Mouse (Mus musculus) frontal cortex, adult 2 months (tissue): ENCODE data around the gene Rbm20. TPM values are rescaled to one million over a fixed set of nuclear protein-coding genes. Genes with fewer than 3 reads are reported as not detected.

ENCODE experiments used
- DNase-seq, 2 experiments: peaks; one replicate each; pipeline ENCODE4 v3.0.0; 2022; ENCODE audit warnings: low spot score in 1 of 2; ENCODE audit errors: extremely low spot score in 1 of 2
- polyA plus RNA-seq: library from polyadenylated mRNA; depleted of rRNA; stranded (reverse); fragments of >200 nt; gene quantifications from 2 replicates; pipeline ENCODE4 v1.2.3, GENCODE M21; 2012

Rbm20 gene
- polyA plus RNA-seq, 1 experiment: 6.9 TPM

DNA sequence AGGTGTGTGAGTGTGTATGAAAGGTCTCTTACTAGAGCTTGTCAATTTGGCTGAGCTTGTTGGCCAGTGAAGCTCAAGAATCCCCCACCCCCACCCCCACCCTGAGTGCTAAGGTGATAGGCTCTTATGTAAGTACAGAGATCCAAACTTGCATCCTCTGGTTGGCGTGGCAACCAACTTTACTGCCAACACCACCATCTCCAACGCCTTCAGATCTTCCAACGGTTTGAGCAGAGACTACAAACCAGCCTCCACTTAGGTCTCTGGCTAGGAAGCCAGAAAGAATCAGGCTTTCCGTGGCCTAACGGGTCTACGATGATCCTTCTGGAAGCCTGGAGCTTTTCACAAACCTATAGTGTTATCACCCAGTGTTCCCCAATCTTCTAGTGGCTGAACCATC is 191.0 kb downstream of the Rbm20 start:
- peak; percentile 50 to 64 for DNase-seq

DNA sequence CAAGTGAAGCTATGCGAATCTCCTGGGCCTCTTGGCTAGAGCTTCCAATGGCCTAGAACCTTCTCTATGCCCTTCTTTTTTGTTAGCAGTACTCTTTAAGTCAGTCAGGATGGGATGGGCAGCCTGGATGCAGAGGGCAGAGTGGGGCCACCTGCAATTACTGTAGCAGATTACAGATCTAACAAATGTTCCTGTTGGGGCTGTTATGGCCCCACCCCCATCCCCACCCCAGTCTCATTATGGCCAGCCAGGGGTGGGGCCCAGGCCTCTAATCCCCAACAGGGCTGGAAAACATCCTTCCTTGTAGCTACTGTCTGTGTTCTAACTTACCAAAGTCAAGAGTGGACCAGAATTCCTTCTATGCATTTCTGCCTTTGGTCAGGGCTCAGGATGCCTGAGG is 191.7 kb downstream of the Rbm20 start:
- DNase-seq: no peak

DNA sequence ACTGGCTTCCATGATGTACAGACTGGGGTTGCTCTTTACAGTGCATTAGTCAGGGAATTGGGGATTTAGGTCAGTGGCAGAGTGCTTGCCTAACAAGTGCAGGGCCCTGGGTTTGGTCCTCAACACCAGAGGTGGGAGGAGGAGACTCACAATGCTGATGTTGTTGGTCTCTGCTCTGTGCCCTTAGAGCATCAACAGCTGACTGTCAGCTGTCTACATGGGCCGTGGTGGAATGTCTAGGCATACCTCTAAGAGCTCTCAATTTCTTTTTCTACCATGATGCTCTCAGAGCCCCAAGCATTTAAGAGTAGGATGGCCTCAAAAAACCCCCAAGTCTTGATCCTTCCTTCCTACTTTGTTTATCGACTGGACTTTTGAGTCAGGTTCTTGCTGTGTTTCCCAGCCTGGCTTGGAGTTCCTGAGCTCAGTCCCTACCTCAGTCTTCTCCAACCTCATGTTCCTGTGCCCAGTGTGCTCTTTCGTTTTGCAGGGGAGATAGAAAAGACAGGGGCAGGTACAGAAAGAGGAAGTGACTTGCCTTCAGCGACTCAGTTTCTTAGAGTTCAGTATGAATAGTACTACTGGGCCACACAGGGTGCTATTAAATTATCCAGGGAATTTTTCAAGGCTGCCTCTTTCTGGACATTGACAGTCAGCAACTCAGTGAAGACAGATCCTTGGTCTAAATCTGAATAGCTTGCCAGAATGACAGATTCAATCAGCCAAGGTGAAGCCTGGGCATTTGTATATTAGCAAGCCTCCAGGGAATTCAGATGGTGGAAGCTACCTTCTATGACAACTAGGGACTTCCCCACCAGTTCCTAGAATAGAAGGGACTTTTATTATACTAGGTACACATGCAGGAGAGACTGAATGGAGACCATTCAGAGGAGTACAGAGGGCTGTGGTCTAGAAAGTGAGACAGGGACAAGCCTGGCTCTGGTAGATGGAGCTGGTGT is 192.6 kb downstream of the Rbm20 start:
- DNase-seq: no peak

DNA sequence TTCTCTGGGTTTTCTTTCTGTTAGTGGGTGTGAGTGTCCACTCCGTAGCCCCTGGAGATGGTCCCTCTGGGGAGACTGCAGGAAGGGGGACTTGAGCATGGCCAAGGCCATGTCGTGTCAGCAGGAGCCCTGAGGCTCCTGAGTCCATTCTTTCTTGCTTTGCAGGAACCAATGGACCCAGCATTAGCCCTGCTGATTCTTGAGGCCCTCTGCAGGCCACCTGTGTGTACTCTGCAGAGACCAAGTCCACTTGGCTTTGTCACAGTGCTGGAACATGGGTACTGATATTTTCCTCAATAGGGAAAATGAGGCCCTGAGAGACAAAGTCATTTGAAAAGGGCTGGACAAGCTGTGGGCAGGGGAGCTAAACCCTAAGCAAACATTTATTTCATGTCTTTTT is 193.5 kb downstream of the Rbm20 start:
- DNase-seq: no peak

DNA sequence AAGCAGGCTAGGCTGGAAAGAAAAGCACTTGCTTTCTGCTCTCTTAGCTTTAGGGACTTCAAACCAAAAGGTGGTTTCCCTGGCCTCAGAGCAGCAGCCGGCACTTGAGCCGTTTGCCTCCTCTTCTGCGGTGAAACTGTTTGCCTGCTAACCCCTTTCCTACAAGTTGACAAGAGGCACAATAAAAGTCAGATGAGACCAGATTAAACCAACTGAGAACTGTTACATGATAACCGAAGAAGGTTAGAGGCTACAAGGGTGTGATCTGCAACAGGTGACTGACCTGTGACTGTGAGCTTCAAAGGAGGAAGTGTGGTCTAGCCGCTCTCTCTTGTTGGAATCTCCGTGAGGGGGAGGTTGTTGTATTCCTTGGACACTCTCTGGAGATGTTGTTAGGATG is 194.4 kb downstream of the Rbm20 start:
- no peak for DNase-seq

DNA sequence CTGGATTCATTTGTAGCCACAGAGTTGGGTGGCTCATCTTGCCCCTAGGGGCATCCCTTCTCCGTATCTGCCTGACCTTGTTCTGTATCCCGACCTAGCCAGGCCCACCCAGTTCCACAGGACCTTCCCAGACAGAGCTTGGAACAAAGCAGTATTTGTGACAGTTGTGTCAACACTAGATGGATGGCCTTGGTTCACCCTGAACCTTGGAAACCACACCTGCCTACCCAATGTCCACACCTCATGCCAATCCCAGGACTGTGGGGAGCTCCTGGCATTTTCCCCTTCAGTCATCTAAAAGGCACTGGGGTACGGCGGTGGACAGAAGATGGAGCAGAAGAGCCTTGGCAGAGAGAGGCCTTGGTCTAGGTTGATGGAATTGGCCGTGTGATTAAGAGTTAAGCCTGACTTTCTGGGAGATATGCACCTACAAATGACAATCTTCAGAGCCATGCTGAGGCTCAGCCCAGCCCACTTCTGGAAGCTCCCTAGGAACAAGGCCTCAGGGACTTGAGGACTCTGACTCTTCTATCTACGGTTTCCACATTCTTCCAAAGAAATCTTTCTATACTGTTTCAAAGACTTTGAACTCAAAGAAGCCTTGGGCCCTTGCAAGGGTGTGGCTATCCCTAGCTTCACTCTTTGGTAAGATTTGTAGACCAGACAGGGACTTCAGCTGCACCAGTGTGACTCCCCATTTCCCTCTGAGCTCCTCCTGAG is 196.0 kb downstream of the Rbm20 start:
- no peak for DNase-seq

DNA sequence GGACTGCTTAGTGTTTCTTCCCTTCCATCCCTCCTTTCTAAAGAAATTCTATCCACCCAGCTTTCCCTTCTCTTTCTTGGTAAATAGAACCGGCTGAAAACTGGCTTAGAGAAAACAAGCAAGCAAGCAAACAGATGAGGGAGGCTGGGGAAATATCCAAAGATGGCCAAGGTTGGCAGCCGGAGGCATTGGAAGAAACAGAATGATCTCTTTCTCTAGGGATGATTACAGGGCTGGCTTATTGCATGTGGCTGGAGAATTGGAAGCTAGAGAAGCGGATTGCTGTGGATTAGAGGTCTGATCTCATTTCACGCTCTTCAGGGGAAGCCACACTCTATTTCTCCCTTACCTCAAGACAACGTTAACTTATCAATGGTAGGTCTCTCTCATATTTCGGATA is 198.1 kb downstream of the Rbm20 start:
- DNase-seq: no peak

DNA sequence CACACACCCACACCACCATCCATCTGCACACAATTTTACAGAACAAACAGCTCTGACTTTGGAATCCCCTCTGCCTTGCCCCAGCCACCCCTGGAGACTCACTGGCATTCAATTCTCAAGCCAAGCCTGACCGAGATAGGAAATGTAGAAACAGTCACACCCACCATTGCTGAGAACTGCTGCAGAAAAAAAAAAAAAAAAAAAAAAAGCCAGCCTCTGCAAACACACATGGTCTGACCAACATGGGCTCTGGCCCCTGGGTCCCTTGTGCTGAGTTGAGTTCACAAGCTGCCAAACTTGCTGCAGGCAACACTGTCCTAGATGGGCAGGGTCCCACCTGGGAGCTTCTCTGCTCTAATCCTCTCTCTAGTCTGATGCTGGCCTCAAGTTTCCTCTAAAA is 200.7 kb downstream of the Rbm20 start:
- no peak for DNase-seq

DNA sequence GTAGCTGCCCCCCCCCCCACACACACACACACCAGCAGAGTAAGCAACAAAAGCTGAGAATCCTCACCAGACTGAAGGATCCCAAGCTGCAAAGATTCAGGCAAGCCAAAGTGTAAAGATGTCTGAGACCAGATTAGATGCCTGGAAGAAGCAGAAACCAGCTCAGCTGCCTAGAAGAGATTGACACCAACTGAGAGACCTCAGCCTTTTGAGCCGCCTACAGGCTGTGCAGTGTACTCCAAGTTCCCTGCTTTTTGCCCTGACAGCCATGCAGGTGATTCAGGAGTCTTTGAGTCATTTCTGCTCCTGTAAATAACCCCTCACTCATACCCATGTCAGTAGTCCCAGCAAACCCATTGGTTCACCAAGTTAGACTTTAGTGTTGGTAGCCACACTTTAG is 203.4 kb downstream of the Rbm20 start:
- no peak for DNase-seq

DNA sequence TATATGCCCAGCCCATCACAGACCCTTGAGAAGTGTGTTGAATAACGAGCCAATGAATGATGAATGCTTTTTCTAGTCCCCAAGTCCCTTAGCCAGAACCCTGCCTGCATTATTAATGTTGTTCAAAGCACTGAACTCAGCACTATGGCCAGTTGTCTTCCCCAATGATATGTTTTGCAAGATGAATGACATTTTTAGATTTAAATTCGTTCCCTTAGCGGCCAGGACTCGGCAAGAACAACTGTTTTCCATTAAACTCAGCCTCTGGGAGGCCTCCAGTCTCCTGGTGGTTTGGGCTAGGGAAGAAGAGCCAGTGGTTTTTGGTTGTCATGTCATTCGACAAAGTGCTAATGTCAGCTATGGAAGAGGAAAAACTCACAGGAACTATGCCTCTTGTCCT is 204.7 kb downstream of the Rbm20 start:
- no peak for DNase-seq

DNA sequence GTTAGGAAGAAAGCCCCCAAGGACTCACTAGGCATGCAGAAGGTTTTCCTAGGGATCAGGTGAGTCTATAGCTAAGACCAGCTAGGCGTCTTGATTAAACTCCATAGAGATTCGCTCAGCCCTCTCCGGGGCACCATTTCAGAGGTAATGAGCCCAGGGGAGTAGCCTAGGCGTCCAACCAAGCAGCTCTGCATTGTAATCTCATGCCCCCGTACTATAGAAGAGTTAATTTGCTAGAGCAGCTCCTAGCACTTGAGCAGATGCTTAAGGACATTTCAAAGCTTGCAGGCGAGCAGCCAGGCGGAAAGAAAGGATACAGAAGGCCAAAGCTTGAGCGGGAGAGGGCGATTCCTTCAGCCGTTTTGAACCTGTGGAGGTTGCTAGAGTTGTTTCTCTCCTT is 208.3 kb downstream of the Rbm20 start:
- DNase-seq: no peak

DNA sequence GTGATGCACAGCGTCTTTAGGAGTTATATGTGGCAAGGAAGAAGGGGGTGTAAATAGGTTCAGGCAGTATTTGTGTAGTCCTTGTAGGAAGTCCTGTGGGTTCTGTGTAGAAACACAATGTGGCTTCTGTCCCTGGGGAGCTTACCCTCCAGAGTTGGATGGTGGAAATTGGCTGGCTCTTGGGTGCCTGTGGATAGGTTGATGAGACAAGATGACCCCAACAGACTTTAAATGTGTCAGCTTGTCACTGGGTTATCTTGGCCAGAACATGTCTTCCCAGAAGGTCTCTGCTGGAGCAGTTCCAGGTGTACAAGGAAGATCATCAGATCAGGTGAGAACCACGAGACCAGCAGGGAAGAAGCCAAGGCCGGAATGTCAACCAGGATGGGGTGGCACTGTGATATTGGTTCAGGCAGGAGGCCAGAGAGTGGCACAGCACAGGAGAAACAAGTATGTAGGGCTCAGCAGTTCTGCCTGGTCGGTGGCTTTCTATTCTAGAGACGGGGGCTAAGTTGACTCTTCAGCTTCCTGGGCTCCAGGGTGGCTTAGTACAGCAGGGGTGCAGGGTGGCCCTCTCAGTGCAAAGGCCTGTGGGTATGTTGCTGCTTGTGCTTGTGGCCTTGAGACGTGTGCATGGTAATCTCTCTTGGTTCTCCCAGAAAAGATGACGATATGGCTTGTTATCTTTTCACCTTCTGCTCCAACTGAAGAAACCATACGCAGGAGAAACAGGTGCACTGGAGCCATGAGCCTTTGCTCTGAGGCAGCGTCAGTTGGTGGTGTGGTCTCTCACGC is 209.7 kb downstream of the Rbm20 start:
- no peak for DNase-seq

DNA sequence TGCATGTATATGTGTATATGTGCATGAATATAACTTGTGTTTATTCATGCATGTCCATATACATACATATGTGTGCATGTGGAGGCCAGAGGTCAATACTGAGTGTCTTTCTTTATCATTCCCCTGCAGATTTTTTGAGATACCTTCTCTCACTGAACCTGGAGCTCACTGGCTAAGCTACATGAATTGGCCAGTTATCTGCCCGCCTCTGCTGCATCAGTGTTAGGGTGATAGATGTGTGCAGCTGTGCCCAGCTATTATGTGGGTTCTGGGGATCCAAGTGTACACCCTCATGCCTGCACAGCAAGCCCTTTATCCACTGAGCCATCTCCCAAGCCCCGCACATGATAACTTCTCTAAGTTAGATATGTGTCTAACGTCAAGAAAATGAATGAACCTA is 210.7 kb downstream of the Rbm20 start:
- no peak for DNase-seq

DNA sequence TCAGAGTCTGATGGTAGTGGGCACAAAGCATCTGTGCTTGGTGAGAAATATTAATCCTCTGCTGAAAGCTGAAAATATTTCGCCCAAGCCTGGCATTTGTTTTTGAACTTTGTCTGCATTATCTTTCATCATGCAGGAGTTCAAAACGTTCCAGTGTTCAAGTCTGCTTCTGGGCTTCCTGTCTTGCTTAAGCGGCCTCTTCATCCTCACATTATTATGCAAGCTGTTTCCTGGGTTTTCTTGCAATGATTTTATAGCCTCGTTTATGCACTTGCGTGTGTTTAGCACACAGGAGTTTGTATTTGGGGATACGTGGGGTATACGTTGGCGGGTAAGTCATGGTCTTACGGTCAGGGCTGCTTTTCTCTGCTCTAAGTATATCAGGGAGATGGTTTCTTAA is 211.2 kb downstream of the Rbm20 start:
- no peak for DNase-seq

DNA sequence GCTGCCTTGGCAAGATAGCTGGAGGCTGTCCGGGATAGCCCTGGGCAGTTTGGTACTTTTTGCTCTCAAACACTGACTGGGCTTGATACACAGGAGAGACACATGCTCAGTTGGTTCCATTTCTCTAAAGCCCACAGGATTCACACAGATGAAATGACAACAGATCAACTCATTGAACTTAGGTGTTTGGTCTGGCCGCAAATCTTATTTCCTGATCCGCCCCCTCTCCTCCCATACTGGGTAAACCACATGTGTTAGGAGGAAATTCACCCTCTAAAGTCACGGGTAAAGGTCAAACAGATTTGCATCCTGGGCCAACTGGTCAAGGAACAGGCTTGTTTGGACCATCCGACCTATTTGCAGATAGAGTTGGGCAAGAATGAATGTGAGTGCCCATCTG is 212.4 kb downstream of the Rbm20 start:
- DNase-seq: no peak

DNA sequence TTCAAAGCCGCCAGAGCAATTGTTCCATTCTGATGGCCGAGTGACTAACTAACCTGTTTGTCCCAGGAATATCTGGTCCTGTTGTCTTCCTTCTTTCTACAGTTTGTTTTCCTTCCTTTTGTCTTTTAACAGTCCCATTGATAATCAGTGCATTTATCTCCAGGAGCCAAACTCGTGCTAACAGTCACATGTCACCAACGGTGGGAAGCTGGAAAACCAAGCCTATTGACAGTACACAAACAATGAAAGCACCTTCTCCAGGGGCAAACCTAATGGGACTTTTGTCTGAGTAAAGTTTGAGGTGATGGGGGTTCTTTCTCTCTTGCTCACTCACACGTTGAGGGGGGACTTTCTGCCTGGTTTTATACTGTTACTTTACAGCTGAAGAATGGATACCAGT is 213.2 kb downstream of the Rbm20 start:
- DNase-seq: no peak

DNA sequence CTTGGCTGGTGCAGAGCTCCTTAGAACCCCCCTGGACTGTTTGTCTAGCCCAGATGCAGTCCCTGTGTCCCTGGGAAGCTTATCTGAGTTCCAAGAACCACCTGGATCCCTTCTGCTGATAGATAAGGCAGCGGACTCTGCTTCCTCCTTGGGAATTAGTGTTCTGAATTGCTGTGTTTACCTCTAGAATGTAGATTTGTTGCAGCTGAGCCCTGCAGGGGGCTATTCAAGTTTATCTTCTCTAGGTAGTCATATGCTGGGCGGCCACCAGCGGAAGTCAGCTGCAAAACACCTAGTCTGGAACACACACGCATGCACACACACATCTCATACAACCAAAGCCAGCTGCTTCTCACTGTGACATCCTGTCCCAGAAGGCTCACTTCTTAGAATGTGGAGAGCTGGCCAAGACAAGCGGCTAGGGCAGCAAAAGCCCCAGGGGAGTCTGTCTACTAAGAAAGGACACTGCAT is 213.7 kb downstream of the Rbm20 start:
- DNase-seq: no peak

DNA sequence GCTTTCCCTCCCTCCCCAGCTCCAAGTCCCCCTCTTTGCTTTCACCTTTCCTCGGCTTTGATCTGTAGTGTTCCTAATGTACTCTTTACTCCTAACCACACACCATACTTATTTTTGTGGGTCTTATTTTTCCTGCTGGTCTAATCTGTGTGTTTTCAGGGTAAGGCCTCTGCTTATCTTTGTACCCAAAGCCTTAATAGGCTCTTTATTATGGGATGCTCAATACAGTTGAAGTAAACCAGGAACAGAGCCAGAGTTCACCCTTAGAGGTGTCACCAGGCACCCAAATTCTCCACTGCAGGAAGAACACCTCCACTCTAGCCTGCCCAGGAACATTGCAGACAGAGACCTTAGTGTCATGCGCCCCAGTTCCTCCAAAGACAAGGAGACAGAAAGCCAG is 214.5 kb downstream of the Rbm20 start:
- no peak for DNase-seq

DNA sequence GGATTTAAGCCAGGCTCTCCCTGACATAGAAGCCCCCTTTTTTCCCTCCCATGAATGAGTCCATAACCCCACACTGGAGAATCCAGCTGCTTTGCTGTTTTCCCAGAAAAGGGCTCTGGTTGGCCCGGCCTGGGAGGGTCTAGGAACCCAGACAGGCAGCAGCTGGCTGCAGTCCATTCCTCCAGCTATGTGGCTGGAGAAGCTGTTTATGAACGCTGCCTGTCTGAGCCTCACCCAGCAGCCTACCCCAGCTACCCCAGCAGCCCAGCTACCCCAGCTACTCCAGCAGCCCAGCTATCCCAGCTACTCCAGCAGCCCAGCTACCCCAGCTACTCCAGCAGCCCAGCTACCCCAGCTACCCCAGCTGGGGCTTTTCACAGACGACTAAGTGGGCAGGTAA is 215.0 kb downstream of the Rbm20 start, which contains the start of gene Pdcd4:
Gene Pdcd4 (plus strand): TSS at position 171 of the 400 bp plus-strand sequence.
- no peak for DNase-seq

DNA sequence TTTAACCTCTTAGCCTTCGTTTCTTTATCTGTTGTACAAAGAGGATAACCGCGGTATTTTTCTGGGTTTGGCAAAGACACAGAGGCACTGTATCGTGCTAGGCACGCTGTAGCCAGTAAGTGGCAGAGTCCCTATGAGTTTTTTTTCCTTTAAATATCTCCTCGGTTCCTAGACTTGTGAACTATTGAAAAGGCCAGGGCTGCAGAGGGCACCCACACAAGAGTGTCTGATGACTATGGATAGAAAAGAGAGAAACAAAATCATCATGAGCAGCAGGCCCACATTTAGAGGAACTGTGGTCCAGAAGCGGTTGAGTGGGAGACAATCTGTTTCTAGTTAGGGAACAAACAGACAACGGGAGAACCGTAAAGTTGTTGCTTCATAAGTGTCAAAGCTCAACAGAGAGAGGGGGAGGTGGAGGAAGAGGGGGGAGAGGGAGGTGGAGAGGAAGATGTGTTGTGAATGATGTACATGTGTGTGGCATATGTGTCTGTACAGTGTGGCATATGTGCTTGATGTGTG is 215.8 kb downstream of the Rbm20 start:
- no peak for DNase-seq

DNA sequence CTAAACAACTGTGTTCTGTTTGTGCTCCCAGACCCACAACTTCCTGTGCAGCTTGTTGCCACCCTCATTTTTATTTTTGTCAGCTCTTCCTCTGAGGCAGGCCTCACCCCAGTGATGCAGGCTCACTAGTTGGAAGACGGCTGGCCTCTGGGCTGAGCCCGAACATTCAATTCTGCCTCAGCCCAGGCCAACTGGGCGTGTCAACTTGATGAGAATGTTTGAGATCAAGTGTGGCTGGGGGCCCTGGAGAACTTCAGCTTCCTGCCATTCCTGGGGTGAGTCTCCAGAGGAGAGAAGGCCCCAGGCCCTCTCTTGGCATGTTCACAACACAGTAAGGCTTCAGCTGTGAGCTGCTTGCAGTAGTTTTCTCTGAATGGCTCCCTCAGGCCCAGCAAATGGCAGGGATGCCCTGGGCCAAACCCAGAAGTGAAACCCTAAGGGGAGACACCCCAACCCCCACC is 216.6 kb downstream of the Rbm20 start:
- no peak for DNase-seq
